12 mouse cellular contexts compared by ENCODE assay signal in the genomic region with DNA sequence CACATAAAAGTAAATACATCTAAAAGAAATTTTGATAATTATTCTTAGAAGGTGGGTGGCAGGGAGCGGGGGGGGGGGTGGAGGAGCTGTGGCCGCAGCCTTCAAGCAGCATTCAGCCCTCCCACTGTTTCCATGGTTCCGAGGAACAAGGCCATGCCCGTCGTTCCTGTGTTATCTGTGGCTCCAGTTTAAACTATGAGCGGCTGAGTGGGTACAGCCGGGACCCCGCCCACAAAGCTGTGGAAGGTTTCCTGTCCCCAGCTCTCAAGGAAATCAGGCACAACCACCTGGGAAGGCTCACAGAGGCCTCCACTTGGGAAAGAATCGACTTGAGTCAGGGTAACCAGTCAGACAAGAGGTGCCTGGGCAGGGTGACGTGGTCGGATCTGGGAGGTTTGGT. TPM values are rescaled to one million over a fixed set of nuclear protein-coding genes. Genes with fewer than 3 reads are reported as not detected.
DNase-seq lines count a peak whose midpoint lies in the region; ATAC-seq and TF ChIP-seq lines count a peak whose summit lies in the region.
"Had no signal": no experiment of that assay in that cellular context is flagged by ENCODE, and none has a peak within 500 bp of the region (broad histone marks: within the 10 kb centered on the region; RNA-seq: fewer than 3 reads in every experiment).

No protein-coding gene starts in this region.

- TF ChIP-seq EP300 in liver, embryonic 14.5 days (IDR thresholded peaks at IDR 0.05; ENCODE audit: low read depth), result no peak

- TF ChIP-seq CTCF in liver, embryonic 14.5 days (IDR thresholded peaks at IDR 0.05; ENCODE audit: low read depth), result no peak

- no peaks in the 10 kb centered on the region for H3K27me3 ChIP-seq in liver, embryonic 14.5 days (ENCODE audit: control insufficient read depth, insufficient read depth, low read length)
- H3K27me3 ChIP-seq in liver, embryonic 11.5 days (replicated peaks; ENCODE audit: control insufficient read depth, insufficient read depth, low read length), result no peaks in the 10 kb centered on the region
- no peaks in the 10 kb centered on the region for H3K27me3 ChIP-seq in stomach, embryonic 15.5 days (replicated peaks)

- H3K4me1 ChIP-seq in liver, embryonic 14.5 days (replicated peaks; ENCODE audit: control insufficient read depth in 2 of 2, insufficient read depth in 2 of 2, low read length in 1 of 2), result no peaks in the 10 kb centered on the region
- H3K4me1 ChIP-seq in liver, embryonic 11.5 days (replicated peaks; ENCODE audit: control insufficient read depth, insufficient read depth, low read length), result peaks cover 5% of the 10 kb centered on the region
- peaks cover 7% of the 10 kb centered on the region; the same call in 1 of the 2 replicates for H3K4me1 ChIP-seq in stomach, embryonic 15.5 days

- ATAC-seq in liver, embryonic 14.5 days (ENCODE audit: insufficient read depth), result peak; percentile 33; the same call in 1 of the 2 replicates
- no peak; the same call in 1 of the 2 replicates for ATAC-seq in liver, embryonic 11.5 days (replicated peaks; ENCODE audit: low FRiP score)
- ATAC-seq in stomach, embryonic 15.5 days (ENCODE audit: insufficient read depth, low FRiP score, low read depth), result peak; percentile 75
- ATAC-seq in megakaryocyte, adult 5-6 weeks (ENCODE audit: poor library complexity, severe bottlenecking), result no peak
- ATAC-seq: forebrain, embryonic 16.5 days had no signal

- no peak overlapping the region for H3K27ac ChIP-seq in liver, embryonic 14.5 days
- no peak overlapping the region for H3K27ac ChIP-seq in liver, embryonic 11.5 days (ENCODE audit: low read depth, low read length)
- H3K27ac ChIP-seq in stomach, embryonic 15.5 days, result no peak overlapping the region

- no peak overlapping the region for H3K4me2 ChIP-seq in liver, embryonic 14.5 days (ENCODE audit: low read depth)
- H3K4me2 ChIP-seq in liver, embryonic 11.5 days, result no peak overlapping the region
- H3K4me2 ChIP-seq in stomach, embryonic 15.5 days, result no peak overlapping the region

- H3K9ac ChIP-seq in liver, embryonic 14.5 days (replicated peaks), result no peak overlapping the region
- no peak overlapping the region for H3K9ac ChIP-seq in liver, embryonic 11.5 days (ENCODE audit: low read depth, low read length)
- no peak overlapping the region for H3K9ac ChIP-seq in stomach, embryonic 15.5 days

- whole genome bisulfite sequencing in liver, embryonic 14.5 days (ENCODE audit: insufficient replicate concordance), result 29% methylated on average over 11 of the region's 11 CpGs
- WGBS in liver, embryonic 11.5 days, result 55% methylated on average over 11 of the region's 11 CpGs
- WGBS in stomach, embryonic 15.5 days, result 58% methylated on average over 11 of the region's 11 CpGs

- no peak overlapping the region for H3K4me3 ChIP-seq in liver, embryonic 14.5 days (ENCODE audit: insufficient read depth in 1 of 2, low read depth in 2 of 2, low read length in 2 of 2)
- H3K4me3 ChIP-seq in liver, embryonic 11.5 days (ENCODE audit: low read depth, low read length), result no peak overlapping the region
- no peak overlapping the region for H3K4me3 ChIP-seq in stomach, embryonic 15.5 days (replicated peaks)

- no peak for DNase-seq in liver, embryonic 14.5 days (ENCODE audit: low read depth in 3 of 3, low spot score in 3 of 3)
- no peak for DNase-seq in liver, embryonic 11.5 days (ENCODE audit: low spot score)
- DNase-seq in c-Kit-positive CD71-positive TER-119-negative erythroid progenitor cells, embryonic 14.5 days (ENCODE audit: low read depth), result peak; percentile 16
- DNase-seq in lung, adult 18-20 months, result peak; percentile 80 to 86
- no peak for DNase-seq in cerebellum, postnatal 36 days
- DNase-seq: cerebellum, adult 9-10 months; kidney, postnatal 25 days; midbrain, embryonic 14.5 days; thymus, postnatal 14 days had no signal

- H3K9me3 ChIP-seq in liver, embryonic 14.5 days (ENCODE audit: control insufficient read depth, low read length), result no peaks in the 10 kb centered on the region
- peaks cover 3% of the 10 kb centered on the region; the same call in 1 of the 2 replicates for H3K9me3 ChIP-seq in liver, embryonic 11.5 days (ENCODE audit: control insufficient read depth, low read length)
- H3K9me3 ChIP-seq in stomach, embryonic 15.5 days, result no peaks in the 10 kb centered on the region

- H3K36me3 ChIP-seq in liver, embryonic 14.5 days (replicated peaks; ENCODE audit: control insufficient read depth, insufficient read depth, low read depth), result peaks cover 3% of the 10 kb centered on the region; the same call in 1 of the 2 replicates
- peaks cover 48% of the 10 kb centered on the region for H3K36me3 ChIP-seq in liver, embryonic 11.5 days (ENCODE audit: control insufficient read depth, insufficient read depth, low read length)
- H3K36me3 ChIP-seq in stomach, embryonic 15.5 days, result peaks cover 65% of the 10 kb centered on the region

RNA-seq across cellular contexts. Expression of a gene that starts 32.1 kb away (rescaled TPM):
- polyA plus RNA-seq in liver, embryonic 14.5 days (2012; rRNA removed), result 9.2 and 15.6 TPM in 2 replicates
- polyA plus RNA-seq in liver, embryonic 14.5 days (2014; fragmentation: Nextera tagmentation; extraction: Ambion mirVana), result 5.2 and 5.6 TPM in 2 replicates
- polyA plus RNA-seq in liver, embryonic 11.5 days (2014; fragmentation: Nextera tagmentation; extraction: Ambion mirVana), result 26.2 and 28.3 TPM in 2 replicates
- 27.7 and 29.7 TPM in 2 replicates for polyA plus RNA-seq in stomach, embryonic 15.5 days (2015; fragmentation: Nextera tagmentation; extraction: Ambion mirVana)
- 65.6 and 77.6 TPM in 2 replicates for total RNA-seq in megakaryocyte, adult 5-6 weeks (2015)
- 47.6 and 64.3 TPM in 2 replicates for total RNA-seq in megakaryocyte, adult 5-6 weeks (2017)

Comparison
In these comparisons a context has a peak if more than half of its experiments do, and no peak if none do; other contexts are left out.
1. ATAC-seq: peak in liver, embryonic 14.5 days (single experiment) and stomach, embryonic 15.5 days (single experiment); none in liver, embryonic 11.5 days (single experiment) and megakaryocyte, adult 5-6 weeks (single experiment).
2. DNase-seq: peak in c-Kit-positive CD71-positive TER-119-negative erythroid progenitor cells, embryonic 14.5 days (single experiment) and lung, adult 18-20 months (2 of 2); none in liver, embryonic 14.5 days (0 of 3), liver, embryonic 11.5 days (single experiment) and cerebellum, postnatal 36 days (0 of 2).